Mouse (Mus musculus) liver, embryonic 12.5 days (tissue): ENCODE measurements around the gene Dmpk. TPM values are rescaled to one million over a fixed set of nuclear protein-coding genes. Genes with fewer than 3 reads are reported as not detected.
A peak's percentile ranks its signal among the peaks of the same experiment; 100 is the strongest.

Source experiments
- ATAC-seq: fragments of 200-750 bp; cut with Nextera tagmentation; 2 replicates; pipeline ENCODE4 v1.8.0; 2017; ENCODE audit warnings: moderate number of reproducible peaks, mild to moderate bottlenecking, moderate library complexity
- H3K27ac ChIP-seq: fragments of 300-500 bp; sonication (generic); 2 replicates; pipeline ENCODE4 v1.5.1; 2016; ENCODE audit warnings: mild to moderate bottlenecking
- H3K27me3 ChIP-seq: fragments of 300-500 bp; sonication (generic); replicated peaks from 2 replicates; pipeline ENCODE4 v1.6.1; 2016; ENCODE audit warnings: mild to moderate bottlenecking, moderate library complexity
- H3K36me3 ChIP-seq: fragments of 300-500 bp; sonication (generic); 2 replicates; pipeline ENCODE4 v1.6.1; 2016; ENCODE audit warnings: mild to moderate bottlenecking, moderate library complexity
- H3K4me1 ChIP-seq: fragments of 300-500 bp; sonication (generic); 2 replicates; pipeline ENCODE4 v1.6.1; 2016
- H3K4me2 ChIP-seq: fragments of 300-500 bp; sonication (generic); 2 replicates; pipeline ENCODE4 v1.6.1; 2016; ENCODE audit warnings: mild to moderate bottlenecking, moderate library complexity
- H3K4me3 ChIP-seq: fragments of 300-500 bp; sonication (generic); 2 replicates; pipeline ENCODE4 v1.5.1; 2016; ENCODE audit warnings: mild to moderate bottlenecking, moderate library complexity
- H3K9ac ChIP-seq: fragments of 300-500 bp; sonication (generic); 2 replicates; pipeline ENCODE4 v1.6.1; 2016; ENCODE audit warnings: mild to moderate bottlenecking, moderate library complexity
- H3K9me3 ChIP-seq: fragments of 300-500 bp; sonication (generic); replicated peaks from 2 replicates; pipeline ENCODE4 v1.6.1; 2016; ENCODE audit warnings: mild to moderate bottlenecking, moderate library complexity
- WGBS: fragments of 180-500 bp; shearing (Covaris S2); methylation state at CpG from one replicate; pipeline ENCODE4 v1.1.7; 2016; ENCODE audit not compliant: insufficient replicate concordance; 5-methylcytosine and 5-hydroxymethylcytosine counted together
- polyA plus RNA-seq: library from polyadenylated mRNA; unstranded; fragments of >200 nt; fragmentation: Nextera tagmentation; extraction: Ambion mirVana; gene quantifications from 2 replicates; pipeline ENCODE4 v1.2.1, GENCODE M21; 2016

Gene Dmpk
- polyA plus RNA-seq = 8.5 and 9.8 TPM in 2 replicates

DNA sequence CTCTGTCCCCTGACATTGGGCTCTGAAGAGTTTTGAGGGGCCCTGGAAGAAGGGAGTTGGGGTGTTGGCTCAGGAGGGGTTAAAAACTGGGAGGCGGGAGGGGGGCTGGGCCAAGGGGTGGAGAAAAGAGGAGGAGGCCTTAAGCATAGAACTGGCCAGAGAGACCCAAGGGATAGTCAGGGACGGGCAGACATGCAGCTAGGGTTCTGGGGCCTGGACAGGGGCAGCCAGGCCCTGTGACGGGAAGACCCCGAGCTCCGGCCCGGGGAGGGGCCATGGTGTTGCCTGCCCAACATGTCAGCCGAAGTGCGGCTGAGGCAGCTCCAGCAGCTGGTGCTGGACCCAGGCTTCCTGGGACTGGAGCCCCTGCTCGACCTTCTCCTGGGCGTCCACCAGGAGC is at the start of gene Dmpk:
Gene Dmpk, plus strand, starts transcription at position 149 of the 400 bp plus-strand sequence.
- H3K9ac ChIP-seq = no peak within 1 kb of the TSS
- H3K4me2 ChIP-seq = peak within 1 kb of the TSS; percentile 22; the same call in 1 of the 2 replicates
- ATAC-seq = 0 out of 2 replicates have a peak, but pooled peaks have one; percentile 2
- peaks cover 80% of the 10 kb centered on the region for H3K4me1 ChIP-seq
- peaks cover 92% of the 10 kb centered on the region for H3K27me3 ChIP-seq
- H3K4me3 ChIP-seq = 0 out of 2 replicates have a peak within 1 kb of the TSS, but pooled peaks have one; percentile 0
- WGBS = 59% methylated on average over 10 of the region's 10 CpGs
- no peak within 1 kb of the TSS for H3K27ac ChIP-seq
- H3K36me3 ChIP-seq = peaks cover 52% of the 10 kb centered on the region
- H3K9me3 ChIP-seq = no peaks in the 10 kb centered on the region

DNA sequence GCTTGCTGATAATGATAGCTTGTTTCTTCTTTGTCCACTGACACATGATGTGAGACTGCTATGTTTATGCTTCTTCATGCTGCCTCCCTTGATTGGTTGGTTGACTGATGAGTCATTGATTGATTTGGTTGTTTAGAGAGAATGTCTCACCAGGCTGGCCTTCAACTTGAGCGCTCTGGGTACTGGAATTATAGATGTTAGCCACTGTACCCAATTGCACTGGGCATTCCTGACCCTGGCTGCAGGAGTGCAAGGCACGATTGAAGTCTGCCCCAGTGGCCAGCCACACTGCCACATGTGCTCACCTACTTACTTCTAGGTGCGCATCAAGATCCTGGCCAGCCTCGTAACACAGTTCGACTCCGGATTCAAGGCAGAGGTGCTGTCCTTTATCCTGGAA is 39.0 kb upstream of the Dmpk start:
- H3K4me1 ChIP-seq = no peaks in the 10 kb centered on the region
- H3K4me3 ChIP-seq = no peak overlapping the region
- WGBS = 93% methylated on average over 6 of the region's 6 CpGs
- no peak for ATAC-seq
- H3K9ac ChIP-seq = no peak overlapping the region
- no peak overlapping the region for H3K4me2 ChIP-seq
- H3K27me3 ChIP-seq = no peaks in the 10 kb centered on the region
- no peaks in the 10 kb centered on the region for H3K9me3 ChIP-seq
- H3K27ac ChIP-seq = no peak overlapping the region
- peaks cover 100% of the 10 kb centered on the region for H3K36me3 ChIP-seq

DNA sequence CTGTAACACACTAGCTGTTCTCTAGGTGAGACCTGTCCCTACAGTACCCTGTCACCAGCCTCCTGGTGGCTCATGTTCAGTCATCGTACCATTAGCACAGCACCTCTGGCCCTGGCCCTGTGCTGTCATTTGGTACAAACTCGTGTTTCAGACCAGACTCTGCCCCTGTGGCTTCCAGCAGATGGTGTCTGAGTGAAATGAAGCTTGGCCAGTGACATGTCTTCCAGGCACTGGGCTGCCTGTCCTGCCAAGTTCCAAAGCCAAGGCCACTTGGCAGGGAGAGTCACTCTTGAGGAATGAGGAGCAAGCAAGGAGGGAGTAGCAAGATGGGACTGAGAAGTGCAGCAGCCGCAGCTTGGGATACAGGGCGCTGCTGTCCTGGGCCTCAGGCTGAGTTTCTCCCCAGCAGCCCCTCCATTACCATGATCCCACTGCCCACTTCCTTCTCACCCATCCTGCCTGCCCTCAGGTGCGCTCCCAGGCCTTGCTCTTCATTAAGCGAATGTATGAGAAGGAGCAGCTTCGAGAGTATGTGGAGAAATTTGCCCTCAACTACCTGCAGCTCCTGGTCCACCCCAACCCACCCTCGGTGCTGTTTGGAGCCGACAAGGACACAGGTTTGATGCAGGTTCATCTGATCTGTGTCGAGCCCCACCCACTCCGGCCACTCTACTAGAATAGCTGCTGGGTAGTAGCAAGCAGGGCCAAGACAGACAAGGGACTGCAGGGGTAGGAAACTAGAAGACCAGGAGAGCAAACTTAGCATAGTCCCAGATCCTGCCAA is 37.2 kb upstream of the Dmpk start:
- no peaks in the 10 kb centered on the region for H3K27me3 ChIP-seq
- no peak overlapping the region for H3K27ac ChIP-seq
- ATAC-seq = no peak
- 92% methylated on average over 11 of the region's 11 CpGs for WGBS
- no peaks in the 10 kb centered on the region for H3K4me1 ChIP-seq
- H3K9ac ChIP-seq = no peak overlapping the region
- no peak overlapping the region for H3K4me3 ChIP-seq
- no peak overlapping the region for H3K4me2 ChIP-seq
- H3K9me3 ChIP-seq = no peaks in the 10 kb centered on the region
- H3K36me3 ChIP-seq = peaks cover 100% of the 10 kb centered on the region

GRCm38 (mm10) chr7:19048006-19048527 is 35.6 kb upstream of the Dmpk start:
- 82% methylated on average over 14 of the region's 14 CpGs for WGBS
- peaks cover 100% of the 10 kb centered on the region for H3K36me3 ChIP-seq

GRCm38 (mm10) chr7:19049252-19049651 is 34.4 kb upstream of the Dmpk start:
- Histone ChIP-seq H3K9me3 (no peaks in the 10 kb centered on the region), H3K27ac (no peak overlapping the region), H3K9ac (no peak overlapping the region), H3K27me3 (no peaks in the 10 kb centered on the region), H3K36me3 (peaks cover 100% of the 10 kb centered on the region), H3K4me2 (no peak overlapping the region), H3K4me1 (no peaks in the 10 kb centered on the region), H3K4me3 (no peak overlapping the region)
- no peak for ATAC-seq
- WGBS = 82% methylated on average over 5 of the region's 5 CpGs

More at GRCm38 (mm10) chr7:19048006-19048527, 35.6 kb upstream of the Dmpk start:
- no peak overlapping the region for H3K4me2 ChIP-seq
- no peaks in the 10 kb centered on the region for H3K9me3 ChIP-seq
- no peaks in the 10 kb centered on the region for H3K4me1 ChIP-seq
- no peak overlapping the region for H3K4me3 ChIP-seq
- no peaks in the 10 kb centered on the region for H3K27me3 ChIP-seq
- no peak overlapping the region for H3K9ac ChIP-seq
- no peak overlapping the region for H3K27ac ChIP-seq
- no peak for ATAC-seq

- Histone ChIP-seq H3K27ac (no peak overlapping the region), H3K4me2 (no peak overlapping the region), H3K4me3 (no peak overlapping the region), H3K36me3 (peaks cover 100% of the 10 kb centered on the region), H3K27me3 (no peaks in the 10 kb centered on the region; the same call in 1 of the 2 replicates), H3K9ac (peak overlapping the region; percentile 31; the same call in 1 of the 2 replicates), H3K4me1 (no peaks in the 10 kb centered on the region), H3K9me3 (no peaks in the 10 kb centered on the region)
- no peak for ATAC-seq
- 82% methylated on average over 8 of the region's 8 CpGs for WGBS
These were observed 33.5 kb upstream of the Dmpk start for GRCm38 (mm10) chr7:19050172-19050571.

DNA sequence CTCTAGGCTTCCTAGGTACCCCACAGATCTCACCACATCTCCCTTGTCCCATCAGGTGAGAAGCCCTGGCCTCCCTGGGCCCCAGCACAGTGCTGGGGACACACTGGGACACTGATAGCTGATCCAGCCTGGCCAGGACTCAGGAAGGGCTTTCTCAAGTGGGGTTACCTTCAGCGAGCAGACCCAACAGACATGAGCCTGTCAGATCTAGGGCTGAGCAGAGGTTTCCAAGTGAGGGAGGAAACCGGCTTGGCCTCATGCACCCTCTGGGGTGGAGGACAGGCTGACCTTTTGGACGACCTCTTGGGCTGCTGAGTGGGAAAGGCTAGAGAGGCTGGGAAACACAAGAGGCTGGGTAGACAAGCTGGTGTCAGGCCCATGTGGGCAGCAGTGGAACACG is 32.5 kb upstream of the Dmpk start:
- H3K27me3 ChIP-seq = no peaks in the 10 kb centered on the region; the same call in 1 of the 2 replicates
- no peak overlapping the region for H3K9ac ChIP-seq
- H3K36me3 ChIP-seq = peaks cover 93% of the 10 kb centered on the region
- no peak overlapping the region for H3K4me2 ChIP-seq
- no peaks in the 10 kb centered on the region for H3K4me1 ChIP-seq
- no peak overlapping the region for H3K4me3 ChIP-seq
- H3K9me3 ChIP-seq = no peaks in the 10 kb centered on the region
- no peak for ATAC-seq
- H3K27ac ChIP-seq = no peak overlapping the region
- 63% methylated on average over 4 of the region's 4 CpGs for WGBS

GRCm38 (mm10) chr7:19052345-19053135 is 31.1 kb upstream of the Dmpk start:
- 84% methylated on average over 15 of the region's 15 CpGs for WGBS
- Histone ChIP-seq H3K36me3 (peaks cover 79% of the 10 kb centered on the region), H3K4me3 (no peak overlapping the region), H3K4me2 (no peak overlapping the region), H3K27me3 (no peaks in the 10 kb centered on the region; the same call in 1 of the 2 replicates), H3K27ac (no peak overlapping the region), H3K4me1 (no peaks in the 10 kb centered on the region), H3K9me3 (no peaks in the 10 kb centered on the region), H3K9ac (no peak overlapping the region)
- ATAC-seq = no peak

GRCm38 (mm10) chr7:19053136-19053532 is 30.5 kb upstream of the Dmpk start:
- no peak overlapping the region for H3K27ac ChIP-seq
- no peak overlapping the region for H3K4me3 ChIP-seq
- H3K36me3 ChIP-seq = peaks cover 73% of the 10 kb centered on the region
- H3K27me3 ChIP-seq = no peaks in the 10 kb centered on the region; the same call in 1 of the 2 replicates
- H3K4me2 ChIP-seq = no peak overlapping the region
- H3K4me1 ChIP-seq = no peaks in the 10 kb centered on the region
- no peak overlapping the region for H3K9ac ChIP-seq
- ATAC-seq = no peak
- 85% methylated on average over 7 of the region's 7 CpGs for WGBS
- H3K9me3 ChIP-seq = no peaks in the 10 kb centered on the region

- Histone ChIP-seq H3K27ac (no peak within 1 kb of the TSS), H3K4me1 (no peaks in the 10 kb centered on the region), H3K4me2 (no peak within 1 kb of the TSS), H3K4me3 (no peak within 1 kb of the TSS), H3K9me3 (no peaks in the 10 kb centered on the region), H3K36me3 (peaks cover 62% of the 10 kb centered on the region), H3K9ac (no peak within 1 kb of the TSS), H3K27me3 (no peaks in the 10 kb centered on the region; the same call in 1 of the 2 replicates)
- 60% methylated on average over 33 of the region's 33 CpGs for WGBS
- ATAC-seq = peak; percentile 28; the same call in 1 of the 2 replicates
These were observed 29.4 kb upstream of the Dmpk start, which contains the start of gene Rsph6a for GRCm38 (mm10) chr7:19054047-19054776. Gene Rsph6a, plus strand, starts transcription at chr7:19054690.

DNA sequence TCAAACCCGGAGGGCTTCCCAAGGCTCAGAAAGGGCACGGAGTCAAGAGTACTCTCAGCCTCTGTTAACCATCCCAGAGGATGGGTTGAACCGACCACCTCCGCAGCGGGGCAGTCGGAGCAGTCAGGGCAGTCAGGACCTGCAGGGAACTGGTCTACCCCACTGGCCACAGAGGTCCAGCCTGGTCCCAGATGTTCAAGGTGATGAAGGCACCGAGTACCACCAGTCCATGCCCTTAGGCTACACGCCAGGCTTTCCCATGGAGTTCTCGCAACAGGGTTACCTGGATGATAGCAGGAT is 28.9 kb upstream of the Dmpk start:
- Histone ChIP-seq H3K27ac (no peak overlapping the region), H3K36me3 (peaks cover 57% of the 10 kb centered on the region), H3K27me3 (no peaks in the 10 kb centered on the region; the same call in 1 of the 2 replicates), H3K9me3 (no peaks in the 10 kb centered on the region), H3K4me2 (no peak overlapping the region), H3K4me3 (no peak overlapping the region), H3K4me1 (no peaks in the 10 kb centered on the region), H3K9ac (no peak overlapping the region)
- 79% methylated on average over 9 of the region's 9 CpGs for WGBS
- no peak for ATAC-seq
